In the genomic region with DNA sequence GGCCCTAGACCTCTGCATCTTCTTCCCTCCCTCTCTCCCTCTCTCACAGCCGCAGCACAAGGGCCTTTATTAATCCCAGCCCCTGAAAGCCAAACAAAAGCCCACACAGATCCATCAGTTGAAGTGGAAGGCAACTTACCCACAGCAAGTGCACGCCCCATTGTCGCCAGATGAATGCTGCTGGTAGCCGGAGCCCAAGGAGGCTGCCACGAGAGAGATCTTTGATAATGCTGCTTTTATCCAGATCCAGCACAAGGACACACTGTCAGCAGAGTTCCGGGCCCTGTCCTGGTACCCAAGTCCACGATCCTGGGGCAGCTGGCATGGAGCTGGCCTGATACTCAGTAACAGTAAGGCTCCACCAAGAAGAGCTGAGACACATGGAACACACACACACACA, we compare ENCODE assay signal across 11 mouse cellular contexts.
DNase-seq lines count a peak whose midpoint lies in the region; ATAC-seq and TF ChIP-seq lines count a peak whose summit lies in the region.
"Had no signal": no experiment of that assay in that cellular context is flagged by ENCODE, and none has a peak within 500 bp of the region (broad histone marks: within the 10 kb centered on the region; RNA-seq: fewer than 3 reads in every experiment).

No protein-coding gene starts in this region.

- TF ChIP-seq EP300 in stomach, postnatal 0 days (optimal IDR thresholded peaks at IDR 0.05), result no peak

- H3K4me3 ChIP-seq in neural tube, embryonic 15.5 days (replicated peaks), result no peak overlapping the region
- no peak overlapping the region for H3K4me3 ChIP-seq in forebrain, embryonic 16.5 days (replicated peaks; ENCODE audit: low read length)
- H3K4me3 ChIP-seq in neural tube, embryonic 11.5 days (ENCODE audit: low read depth, low read length), result no peak overlapping the region
- H3K4me3 ChIP-seq in stomach, postnatal 0 days (ENCODE audit: low read depth, low read length), result no peak overlapping the region
- no peak overlapping the region for H3K4me3 ChIP-seq in thymus, adult 2 months (ENCODE audit: control insufficient read depth, insufficient read depth, low read length)

- peak; percentile 19 for DNase-seq in cerebellum, adult 9-11 months
- peak; percentile 35 for DNase-seq in neural tube, embryonic 10.5 days (ENCODE audit: extremely low spot score, low spot score)
- DNase-seq in neural tube, embryonic 11.5 days (ENCODE audit: low spot score), result peak; percentile 65
- no peak for DNase-seq in stomach, postnatal 0 days (ENCODE audit: low spot score)
- no peak for DNase-seq in thymus, adult 2 months
- DNase-seq: heart, adult 18-20 months; kidney, adult 9 months had no signal

- TF ChIP-seq POLR2A in thymus, adult 2 months (IDR thresholded peaks at IDR 0.05; ENCODE audit: control insufficient read depth, extremely low read depth, insufficient read depth, low read length, poor library complexity), result no peak

- H3K9me3 ChIP-seq in neural tube, embryonic 15.5 days (replicated peaks), result no peaks in the 10 kb centered on the region
- no peaks in the 10 kb centered on the region for H3K9me3 ChIP-seq in forebrain, embryonic 16.5 days (ENCODE audit: control insufficient read depth, low read length)
- H3K9me3 ChIP-seq in neural tube, embryonic 11.5 days (ENCODE audit: control insufficient read depth, low read length), result no peaks in the 10 kb centered on the region
- H3K9me3 ChIP-seq in stomach, postnatal 0 days (ENCODE audit: control insufficient read depth, low read length), result no peaks in the 10 kb centered on the region

- H3K27me3 ChIP-seq in neural tube, embryonic 15.5 days (replicated peaks), result no peaks in the 10 kb centered on the region
- H3K27me3 ChIP-seq in forebrain, embryonic 16.5 days (replicated peaks; ENCODE audit: control insufficient read depth, insufficient read depth, low read length), result no peaks in the 10 kb centered on the region
- H3K27me3 ChIP-seq in neural tube, embryonic 11.5 days (ENCODE audit: control insufficient read depth, insufficient read depth, low read length), result no peaks in the 10 kb centered on the region
- H3K27me3 ChIP-seq in stomach, postnatal 0 days (ENCODE audit: control insufficient read depth, insufficient read depth, low read length), result no peaks in the 10 kb centered on the region
- H3K27me3 ChIP-seq in thymus, adult 2 months (ENCODE audit: control insufficient read depth, insufficient read depth, low read length), result no peaks in the 10 kb centered on the region

- H3K4me1 ChIP-seq in neural tube, embryonic 15.5 days, result peaks cover 14% of the 10 kb centered on the region; the same call in 1 of the 2 replicates
- H3K4me1 ChIP-seq in forebrain, embryonic 16.5 days (replicated peaks; ENCODE audit: control insufficient read depth, insufficient read depth, low read length), result no peaks in the 10 kb centered on the region; the same call in none of the 2 replicates
- peaks cover 4% of the 10 kb centered on the region; the same call in 1 of the 2 replicates for H3K4me1 ChIP-seq in neural tube, embryonic 11.5 days (ENCODE audit: control insufficient read depth, insufficient read depth, low read length)
- no peaks in the 10 kb centered on the region for H3K4me1 ChIP-seq in stomach, postnatal 0 days (replicated peaks; ENCODE audit: control insufficient read depth, insufficient read depth)
- no peaks in the 10 kb centered on the region for H3K4me1 ChIP-seq in thymus, adult 2 months (replicated peaks; ENCODE audit: control insufficient read depth, insufficient read depth, low read length)

- no peak overlapping the region for H3K27ac ChIP-seq in neural tube, embryonic 15.5 days (replicated peaks)
- no peak overlapping the region for H3K27ac ChIP-seq in forebrain, embryonic 16.5 days (ENCODE audit: low read length)
- no peak overlapping the region for H3K27ac ChIP-seq in neural tube, embryonic 11.5 days (ENCODE audit: low read depth, low read length)
- H3K27ac ChIP-seq in stomach, postnatal 0 days (replicated peaks), result no peak overlapping the region
- H3K27ac ChIP-seq in thymus, adult 2 months (ENCODE audit: control insufficient read depth, insufficient read depth, low read length), result no peak overlapping the region

- WGBS in neural tube, embryonic 15.5 days, result 22% methylated on average over 7 of the region's 7 CpGs
- WGBS in forebrain, embryonic 16.5 days, result 5% methylated on average over 7 of the region's 7 CpGs
- WGBS in neural tube, embryonic 11.5 days, result 37% methylated on average over 7 of the region's 7 CpGs
- WGBS in stomach, postnatal 0 days, result 70% methylated on average over 7 of the region's 7 CpGs
- WGBS in thymus, adult 2 months, result 98% methylated on average over 7 of the region's 7 CpGs

- no peaks in the 10 kb centered on the region for H3K36me3 ChIP-seq in neural tube, embryonic 15.5 days
- no peaks in the 10 kb centered on the region for H3K36me3 ChIP-seq in forebrain, embryonic 16.5 days (ENCODE audit: control insufficient read depth, insufficient read depth)
- H3K36me3 ChIP-seq in neural tube, embryonic 11.5 days (ENCODE audit: control insufficient read depth, insufficient read depth, low read length), result no peaks in the 10 kb centered on the region
- peaks cover 10% of the 10 kb centered on the region; the same call in 1 of the 2 replicates for H3K36me3 ChIP-seq in stomach, postnatal 0 days (ENCODE audit: control insufficient read depth, insufficient read depth, low read length)
- no peaks in the 10 kb centered on the region for H3K36me3 ChIP-seq in thymus, adult 2 months (ENCODE audit: control insufficient read depth, insufficient read depth, low read length)

- no peak for ATAC-seq in cerebellum, adult (ENCODE audit: insufficient number of reproducible peaks, low FRiP score, low TSS enrichment)
- no peak for ATAC-seq in neural tube, embryonic 15.5 days (ENCODE audit: low FRiP score)
- peak; percentile 49 for ATAC-seq in forebrain, embryonic 16.5 days
- ATAC-seq in neural tube, embryonic 11.5 days (ENCODE audit: insufficient read depth, low FRiP score, low TSS enrichment), result no peak
- ATAC-seq in stomach, postnatal 0 days (ENCODE audit: low FRiP score, low TSS enrichment), result no peak
- ATAC-seq: lung, postnatal 0 days had no signal

- no peak overlapping the region for H3K4me2 ChIP-seq in neural tube, embryonic 15.5 days
- H3K4me2 ChIP-seq in forebrain, embryonic 16.5 days (ENCODE audit: low read length), result no peak overlapping the region
- H3K4me2 ChIP-seq in neural tube, embryonic 11.5 days (ENCODE audit: low read depth), result no peak overlapping the region
- no peak overlapping the region for H3K4me2 ChIP-seq in stomach, postnatal 0 days (replicated peaks; ENCODE audit: low read depth)

- no peak overlapping the region for H3K9ac ChIP-seq in neural tube, embryonic 15.5 days (replicated peaks)
- H3K9ac ChIP-seq in forebrain, embryonic 16.5 days (replicated peaks; ENCODE audit: low read depth, low read length), result no peak overlapping the region
- no peak overlapping the region for H3K9ac ChIP-seq in neural tube, embryonic 11.5 days (ENCODE audit: low read length)
- no peak overlapping the region for H3K9ac ChIP-seq in stomach, postnatal 0 days (ENCODE audit: low read length)

- TF ChIP-seq CTCF in stomach, postnatal 0 days (IDR thresholded peaks at IDR 0.05; ENCODE audit: low read depth), result no peak
- no peak for TF ChIP-seq CTCF in thymus, adult 2 months (IDR thresholded peaks at IDR 0.05; ENCODE audit: borderline replicate concordance, control insufficient read depth, extremely low read depth, insufficient read depth, low read length, poor library complexity)

Comparison
In these comparisons a context has a peak if more than half of its experiments do, and no peak if none do; other contexts are left out.
1. DNase-seq: peak in cerebellum, adult 9-11 months (single experiment), neural tube, embryonic 10.5 days (single experiment) and neural tube, embryonic 11.5 days (single experiment); none in stomach, postnatal 0 days (single experiment) and thymus, adult 2 months (single experiment).